Mouse (Mus musculus) limb, embryonic 13.5 days (tissue): ENCODE results near the gene Spint2. TPM values are rescaled to one million over a fixed set of nuclear protein-coding genes. Genes with fewer than 3 reads are reported as not detected.
A peak's percentile ranks its signal among the peaks of the same experiment; 100 is the strongest.

ENCODE experiments used
- ATAC-seq: fragments of 200-750 bp; cut with Nextera tagmentation; 2 replicates; pipeline ENCODE4 v1.8.0; 2017; ENCODE audit warnings: low read depth, moderate number of reproducible peaks, moderate TSS enrichment; ENCODE audit not compliant: low FRiP score
- H3K27ac ChIP-seq: fragments of 300-500 bp; sonication (generic); 2 replicates; pipeline ENCODE4 v1.5.1; 2015; ENCODE audit warnings: inconsistent platforms, mild to moderate bottlenecking, moderate library complexity
- H3K27me3 ChIP-seq: fragments of 300-500 bp; sonication (generic); 2 replicates; pipeline ENCODE4 v1.6.1; 2015; ENCODE audit warnings: mild to moderate bottlenecking, inconsistent platforms
- H3K36me3 ChIP-seq: fragments of 300-500 bp; sonication (generic); 2 replicates; pipeline ENCODE4 v1.6.1; 2015; ENCODE audit warnings: inconsistent platforms, mild to moderate bottlenecking, moderate library complexity
- H3K4me1 ChIP-seq: fragments of 300-500 bp; sonication (generic); 2 replicates; pipeline ENCODE4 v1.6.1; 2015; ENCODE audit warnings: inconsistent platforms
- H3K4me2 ChIP-seq: fragments of 300-500 bp; sonication (generic); replicated peaks from 2 replicates; pipeline ENCODE4 v1.6.1; 2015; ENCODE audit warnings: inconsistent platforms, mild to moderate bottlenecking, moderate library complexity
- H3K4me3 ChIP-seq: fragments of 300-500 bp; sonication (generic); 2 replicates; pipeline ENCODE4 v1.5.1; 2015; ENCODE audit warnings: moderate library complexity, mild to moderate bottlenecking, inconsistent platforms
- H3K9ac ChIP-seq: fragments of 300-500 bp; sonication (generic); 2 replicates; pipeline ENCODE4 v1.6.1; 2015; ENCODE audit warnings: mild to moderate bottlenecking, inconsistent platforms
- H3K9me3 ChIP-seq: fragments of 300-500 bp; sonication (generic); 2 replicates; pipeline ENCODE4 v1.6.1; 2016; ENCODE audit warnings: inconsistent platforms
- WGBS: fragments of 180-500 bp; shearing (Covaris S2); methylation state at CpG from one replicate; pipeline ENCODE4 v1.1.7; 2015; 5-methylcytosine and 5-hydroxymethylcytosine counted together
- polyA plus RNA-seq: library from polyadenylated mRNA; unstranded; fragments of >200 nt; fragmentation: Nextera tagmentation; extraction: Ambion mirVana; gene quantifications from 2 replicates; pipeline ENCODE4 v1.2.1, GENCODE M21; 2015

The Spint2 gene
- polyA plus RNA-seq = 110 and 112 TPM in 2 replicates

DNA sequence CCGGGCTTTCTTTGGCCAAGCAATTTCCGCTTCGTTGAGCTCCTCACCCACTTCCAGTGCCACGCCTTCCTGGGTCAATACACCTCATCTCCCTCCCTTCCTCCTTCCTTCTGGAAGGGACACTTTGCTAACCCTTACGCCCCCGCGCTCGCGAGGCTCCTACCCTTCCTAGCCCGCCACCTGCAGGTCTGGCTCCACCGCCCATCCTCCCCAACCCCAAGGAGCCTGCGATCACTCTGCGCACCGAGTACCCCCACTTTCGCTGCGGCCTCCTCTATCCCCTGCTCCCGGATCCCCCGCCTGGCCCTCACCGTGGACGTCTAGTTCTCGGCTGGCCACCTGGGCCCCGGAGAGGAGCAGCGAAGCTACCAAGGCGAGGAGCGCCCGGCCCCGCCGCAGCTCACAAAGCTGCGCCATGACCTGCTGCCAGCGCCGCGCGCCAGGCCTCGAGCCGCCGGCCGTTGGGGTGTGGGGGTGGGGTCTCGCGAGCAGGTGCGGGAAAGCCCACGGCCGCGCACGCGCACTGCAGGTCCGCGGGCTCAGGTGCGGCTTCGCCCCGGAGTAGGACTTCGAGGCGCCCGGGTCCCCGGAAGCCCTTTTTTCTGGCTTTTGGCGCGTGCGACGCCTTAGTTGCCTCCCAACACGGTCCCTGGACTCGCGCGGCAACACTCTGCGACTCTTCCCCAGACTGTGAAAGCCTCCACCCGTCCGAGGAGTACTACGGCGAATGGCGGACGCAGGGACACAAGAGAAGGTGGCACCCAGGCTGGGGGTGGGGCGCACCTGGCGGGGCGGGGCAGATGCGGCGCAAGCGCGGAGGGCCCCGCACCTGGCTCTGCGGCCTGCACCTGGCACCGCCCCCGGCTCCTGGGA lies at the start of gene Spint2:
Gene Spint2, minus strand, starts transcription at position 712 of the 873 bp plus-strand sequence.
- H3K27ac ChIP-seq = no peak within 1 kb of the TSS; the same call in 1 of the 2 replicates

DNA sequence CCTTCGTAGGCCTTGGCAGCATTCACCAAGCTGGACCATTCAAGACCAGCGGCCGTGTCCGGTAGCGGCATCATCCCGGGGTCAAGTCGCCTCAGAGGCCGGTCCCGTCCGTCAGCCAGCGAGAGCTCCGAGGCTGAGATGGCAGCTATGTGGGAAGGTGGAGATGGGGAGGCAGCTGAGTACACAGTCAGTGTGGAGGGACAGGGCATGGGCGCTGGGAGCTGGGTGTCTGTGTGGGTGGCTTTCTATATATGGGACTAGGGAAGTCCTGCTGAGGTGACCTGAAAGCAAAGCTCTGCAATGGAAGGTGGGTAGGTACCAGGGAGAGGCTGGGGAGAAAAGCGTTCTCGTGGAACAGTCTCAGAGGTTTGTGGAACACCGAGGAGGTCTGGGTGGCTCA lies 47.3 kb upstream of the Spint2 start:
- H3K27ac ChIP-seq = no peak overlapping the region
- H3K4me2 ChIP-seq = no peak overlapping the region
- H3K4me1 ChIP-seq = no peaks in the 10 kb centered on the region
- H3K36me3 ChIP-seq = peaks cover 78% of the 10 kb centered on the region
- H3K9me3 ChIP-seq = no peaks in the 10 kb centered on the region
- 93% methylated on average over 16 of the region's 16 CpGs for WGBS
- H3K4me3 ChIP-seq = no peak overlapping the region
- no peak for ATAC-seq
- no peaks in the 10 kb centered on the region for H3K27me3 ChIP-seq
- H3K9ac ChIP-seq = no peak overlapping the region

More for the DNA sequence above, at the start of gene Spint2:
- under 1% methylated on average over 76 of the region's 80 CpGs for WGBS
- no peaks in the 10 kb centered on the region for H3K36me3 ChIP-seq
- H3K9me3 ChIP-seq = no peaks in the 10 kb centered on the region
- H3K4me1 ChIP-seq = peaks cover 29% of the 10 kb centered on the region
- H3K4me2 ChIP-seq = peak within 1 kb of the TSS; percentile 98
- peak within 1 kb of the TSS; percentile 70 for H3K4me3 ChIP-seq
- H3K27me3 ChIP-seq = peaks cover 36% of the 10 kb centered on the region
- ATAC-seq = peak; percentile 70; the same call in 1 of the 2 replicates
- H3K9ac ChIP-seq = peak within 1 kb of the TSS; percentile 74

DNA sequence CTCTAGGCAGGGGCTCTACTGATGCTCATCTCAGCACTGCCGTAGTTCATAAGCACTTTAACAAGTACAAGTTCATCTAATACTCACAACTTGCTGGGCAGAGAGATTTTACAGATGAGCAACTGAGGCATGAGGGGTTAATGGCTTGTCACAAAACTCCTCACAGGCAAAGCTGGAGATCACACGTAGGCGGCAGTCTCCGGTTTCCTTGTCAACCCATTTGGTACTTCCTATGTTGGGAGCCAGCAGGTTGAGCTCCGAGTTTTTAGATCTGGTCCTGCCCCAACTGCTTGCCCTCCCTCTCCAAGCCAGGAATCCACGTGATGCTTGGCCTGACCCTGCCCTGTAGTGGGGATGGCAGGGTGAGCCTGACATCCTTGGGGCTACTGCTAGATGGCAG lies 45.4 kb upstream of the Spint2 start:
- Histone ChIP-seq H3K4me3 (no peak overlapping the region), H3K9me3 (no peaks in the 10 kb centered on the region), H3K36me3 (peaks cover 76% of the 10 kb centered on the region), H3K27me3 (no peaks in the 10 kb centered on the region), H3K4me2 (no peak overlapping the region), H3K9ac (no peak overlapping the region), H3K27ac (no peak overlapping the region), H3K4me1 (no peaks in the 10 kb centered on the region)
- WGBS = 72% methylated on average over 6 of the region's 6 CpGs
- ATAC-seq = no peak

DNA sequence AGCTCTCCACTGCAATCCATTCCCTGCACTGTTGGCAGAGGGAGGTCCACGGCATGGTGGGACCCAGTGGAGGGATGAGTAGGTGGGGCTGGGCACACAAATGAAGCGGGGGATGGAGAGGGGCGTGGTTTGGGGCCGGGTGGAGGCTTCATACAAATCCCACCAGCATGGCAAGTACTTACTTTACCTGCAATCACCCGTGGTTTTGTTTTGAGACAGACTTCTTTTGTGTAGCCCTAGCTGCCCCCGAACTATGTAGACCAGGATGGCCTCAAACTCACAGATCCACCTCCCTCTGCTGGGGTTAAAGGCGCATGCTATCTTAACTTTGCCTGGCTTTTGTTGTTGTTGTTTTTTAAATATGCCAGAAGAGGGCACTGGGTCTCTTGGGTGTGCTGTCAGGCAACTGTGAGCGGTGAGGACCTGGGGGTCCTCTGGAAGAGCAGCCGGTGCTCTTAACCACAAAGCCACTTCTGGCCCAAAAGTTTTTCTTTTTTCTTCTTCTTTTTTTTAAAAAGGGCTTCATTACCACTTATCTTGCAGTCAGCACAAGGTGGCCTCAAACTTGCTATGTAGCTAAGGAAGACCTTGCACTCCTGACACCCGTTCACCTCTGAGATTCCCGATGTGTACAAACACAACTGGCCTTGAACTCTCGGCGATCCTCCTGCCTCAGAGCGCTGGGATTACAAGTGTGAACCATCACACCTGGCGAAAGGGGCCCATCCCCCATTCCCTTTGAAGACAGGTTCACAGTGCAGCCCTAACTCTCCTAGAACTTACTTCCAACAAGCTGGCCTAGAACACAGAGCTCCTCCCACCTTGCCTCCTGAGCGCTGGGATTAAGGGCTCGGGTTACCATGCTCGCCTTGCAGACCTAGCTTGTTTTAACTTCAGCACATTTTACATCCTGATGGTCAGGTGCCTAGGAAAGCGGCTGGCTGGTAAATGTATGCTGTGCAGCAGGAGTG lies 37.9 kb upstream of the Spint2 start:
- H3K4me2 ChIP-seq = peak overlapping the region; percentile 61
- WGBS = 10% methylated on average over 19 of the region's 19 CpGs
- peak overlapping the region; percentile 94 for H3K27ac ChIP-seq
- H3K4me1 ChIP-seq = peaks cover 68% of the 10 kb centered on the region
- H3K4me3 ChIP-seq = peak overlapping the region; percentile 33
- no peaks in the 10 kb centered on the region for H3K9me3 ChIP-seq
- no peaks in the 10 kb centered on the region for H3K27me3 ChIP-seq
- H3K9ac ChIP-seq = peak overlapping the region; percentile 52; the same call in 1 of the 2 replicates
- ATAC-seq = no peak
- H3K36me3 ChIP-seq = peaks cover 28% of the 10 kb centered on the region

DNA sequence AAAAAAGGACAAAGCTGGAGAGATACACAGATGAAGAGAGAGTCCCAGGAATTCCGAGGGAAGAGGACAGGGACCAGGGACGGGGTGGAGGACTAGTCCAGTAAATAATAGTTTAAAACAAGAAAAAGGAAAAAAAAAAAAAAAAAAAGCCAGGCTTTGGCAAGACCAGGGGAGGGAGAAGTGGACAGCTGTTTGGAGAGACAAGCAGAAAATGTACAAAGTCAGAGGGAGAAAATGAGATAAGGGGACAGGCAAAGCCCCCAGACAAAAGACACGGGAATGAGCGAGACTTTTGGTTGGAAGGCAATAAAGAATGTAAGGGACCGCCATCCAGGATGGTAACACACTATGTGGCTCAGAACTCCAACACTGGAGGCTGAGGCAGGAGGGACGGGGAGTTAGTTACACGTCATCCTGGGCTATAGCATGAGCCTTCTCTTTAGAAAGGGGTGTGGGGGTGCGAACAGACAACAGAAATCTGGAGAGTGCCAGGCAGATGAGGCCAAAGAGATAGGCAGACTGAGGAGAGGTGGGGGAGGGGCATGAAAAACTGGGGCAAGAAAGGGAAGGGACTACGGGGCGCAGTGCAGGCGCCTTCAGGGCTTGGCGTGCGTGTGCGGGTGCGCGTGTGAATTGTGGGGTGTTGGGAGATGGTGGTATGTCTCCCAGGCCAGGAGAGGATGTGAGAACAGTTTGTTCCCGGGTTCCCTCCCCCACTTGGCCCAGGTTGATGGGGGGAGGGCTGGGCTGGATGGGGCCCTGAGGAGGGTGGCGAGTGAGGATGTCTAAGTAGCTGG lies 36.6 kb upstream of the Spint2 start:
- H3K27me3 ChIP-seq = no peaks in the 10 kb centered on the region
- H3K4me2 ChIP-seq = peak overlapping the region; percentile 61
- peaks cover 81% of the 10 kb centered on the region for H3K4me1 ChIP-seq
- peak; percentile 12; the same call in 1 of the 2 replicates for ATAC-seq
- 5% methylated on average over 18 of the region's 18 CpGs for WGBS
- peaks cover 21% of the 10 kb centered on the region for H3K36me3 ChIP-seq
- peak overlapping the region; percentile 33 for H3K4me3 ChIP-seq
- no peaks in the 10 kb centered on the region for H3K9me3 ChIP-seq
- H3K27ac ChIP-seq = peak overlapping the region; percentile 94
- peak overlapping the region; percentile 52; the same call in 1 of the 2 replicates for H3K9ac ChIP-seq

DNA sequence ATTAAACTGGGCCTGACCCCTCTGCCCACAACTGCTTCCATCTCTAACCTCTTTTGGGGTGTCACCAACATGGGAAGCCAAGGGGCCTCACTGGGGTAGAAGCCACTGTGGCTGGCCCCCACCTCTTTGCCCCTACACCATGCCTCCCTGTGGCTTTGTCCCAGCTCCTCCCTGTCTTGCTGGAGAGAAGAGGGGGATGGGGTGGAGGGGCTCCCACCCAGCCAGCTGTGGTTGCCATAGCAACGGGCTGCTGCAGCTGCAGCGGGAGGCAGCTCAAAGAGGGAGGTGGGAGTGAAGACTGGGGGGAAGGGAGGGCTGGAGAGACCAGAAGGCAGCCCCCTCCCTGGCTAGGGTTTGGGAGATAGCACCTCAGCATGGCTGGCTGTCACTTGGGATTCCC lies 35.8 kb upstream of the Spint2 start:
- peak; percentile 69 for ATAC-seq
- no peaks in the 10 kb centered on the region for H3K27me3 ChIP-seq
- peak overlapping the region; percentile 61 for H3K4me2 ChIP-seq
- peaks cover 14% of the 10 kb centered on the region for H3K36me3 ChIP-seq
- 0% methylated on average over 2 of the region's 2 CpGs for WGBS
- H3K27ac ChIP-seq = peak overlapping the region; percentile 94
- peak overlapping the region; percentile 11 for H3K4me3 ChIP-seq
- peaks cover 89% of the 10 kb centered on the region for H3K4me1 ChIP-seq
- no peaks in the 10 kb centered on the region for H3K9me3 ChIP-seq
- H3K9ac ChIP-seq = peak overlapping the region; percentile 27

DNA sequence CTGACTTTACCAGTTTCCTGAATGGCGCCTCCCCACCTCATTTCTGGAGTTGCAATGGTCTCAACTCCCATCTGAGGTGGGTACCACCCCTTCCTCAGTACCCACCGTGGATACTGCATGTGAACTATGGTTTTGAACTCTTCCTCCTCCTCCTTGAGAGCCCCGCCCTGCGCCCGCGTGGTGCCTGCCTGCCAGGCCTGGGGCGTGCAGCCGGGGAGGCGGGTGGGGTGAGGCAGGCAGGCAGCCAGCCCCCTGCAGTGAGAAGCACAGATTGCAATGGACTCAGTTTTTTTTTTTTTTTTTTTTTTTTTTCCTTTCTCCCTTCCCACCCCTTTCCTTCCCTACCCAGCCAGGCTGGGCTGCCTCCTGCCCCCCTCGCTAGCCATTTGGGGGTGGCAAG lies 35.3 kb upstream of the Spint2 start:
- peak overlapping the region; percentile 61 for H3K4me2 ChIP-seq
- H3K9me3 ChIP-seq = no peaks in the 10 kb centered on the region
- peak overlapping the region; percentile 94 for H3K27ac ChIP-seq
- H3K9ac ChIP-seq = peak overlapping the region; percentile 27
- H3K4me1 ChIP-seq = peaks cover 89% of the 10 kb centered on the region
- WGBS = 0% methylated on average over 10 of the region's 10 CpGs
- H3K4me3 ChIP-seq = peak overlapping the region; percentile 11
- H3K27me3 ChIP-seq = no peaks in the 10 kb centered on the region
- peak; percentile 52 for ATAC-seq
- H3K36me3 ChIP-seq = peaks cover 14% of the 10 kb centered on the region

DNA sequence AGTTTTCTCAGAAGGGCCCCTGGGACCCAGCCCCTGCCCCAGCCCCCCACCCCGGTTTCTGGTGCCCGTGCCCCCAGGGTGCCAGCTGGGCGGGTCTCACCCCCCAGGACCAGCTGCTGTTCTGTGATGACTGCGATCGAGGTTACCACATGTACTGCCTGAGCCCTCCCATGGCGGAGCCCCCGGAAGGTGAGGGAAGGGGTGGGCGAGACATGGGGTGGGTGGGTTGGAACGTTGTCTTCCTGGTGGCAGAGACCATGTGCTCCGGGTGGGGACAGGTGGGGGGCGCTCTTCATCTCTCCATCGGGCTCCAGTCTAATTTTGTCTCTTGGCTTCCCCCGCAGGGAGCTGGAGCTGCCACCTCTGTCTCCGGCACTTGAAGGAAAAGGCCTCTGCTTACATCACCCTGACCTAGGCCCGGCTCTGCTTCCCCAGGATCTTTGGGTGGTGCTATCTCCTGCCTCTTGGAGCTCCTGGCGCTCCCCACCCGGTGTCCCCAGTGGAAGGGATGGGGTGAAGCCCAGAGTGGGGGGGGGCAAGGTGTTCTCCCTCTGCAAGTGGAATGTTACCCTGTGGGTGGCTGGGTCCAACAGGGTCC lies 34.5 kb upstream of the Spint2 start:
- Histone ChIP-seq H3K9ac (no peak overlapping the region), H3K4me1 (peaks cover 86% of the 10 kb centered on the region), H3K4me3 (no peak overlapping the region), H3K9me3 (no peaks in the 10 kb centered on the region), H3K27ac (peak overlapping the region; percentile 94), H3K27me3 (no peaks in the 10 kb centered on the region), H3K36me3 (peaks cover 14% of the 10 kb centered on the region; the same call in 1 of the 2 replicates), H3K4me2 (peak overlapping the region; percentile 61)
- ATAC-seq = no peak
- 53% methylated on average over 17 of the region's 17 CpGs for WGBS

DNA sequence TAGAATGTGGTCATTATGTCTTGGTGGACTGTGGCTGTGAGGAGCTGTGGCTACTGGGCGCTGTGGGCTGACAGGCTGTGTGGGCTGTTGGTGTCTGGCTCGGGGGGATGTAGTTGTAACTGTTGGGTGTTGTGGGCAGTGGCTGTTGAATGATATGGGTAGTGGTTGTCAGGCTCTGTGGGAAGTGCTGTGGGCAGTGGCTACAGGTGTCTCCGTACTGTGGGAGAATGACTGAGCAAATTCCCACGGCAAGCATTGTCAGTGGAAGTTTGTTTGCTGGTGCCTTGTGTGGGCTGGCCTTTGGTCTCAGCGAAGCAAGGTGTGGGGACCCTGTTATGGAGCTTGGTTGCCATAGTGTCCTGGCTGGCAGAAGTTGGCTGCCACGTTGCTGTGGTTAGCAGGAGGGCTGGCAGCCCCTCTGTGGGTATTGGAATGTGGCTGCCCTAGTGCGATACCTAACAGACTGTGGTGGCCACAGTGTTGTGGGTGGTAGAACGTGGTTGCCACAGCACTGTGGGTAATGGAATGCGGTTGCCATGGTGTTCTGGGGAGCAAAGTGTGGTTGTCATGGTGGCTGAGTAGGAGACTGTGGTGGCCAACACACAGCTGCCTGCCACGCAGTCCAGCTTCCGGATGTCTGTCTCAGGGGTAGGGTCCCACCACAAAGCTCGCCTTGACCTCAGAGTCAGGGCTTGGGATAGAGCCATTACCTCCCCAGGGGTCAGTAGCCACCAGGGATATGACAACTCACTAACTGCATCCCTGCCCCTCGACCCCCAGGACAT lies 33.3 kb upstream of the Spint2 start:
- H3K4me3 ChIP-seq = no peak overlapping the region
- no peaks in the 10 kb centered on the region for H3K9me3 ChIP-seq
- no peak for ATAC-seq
- H3K9ac ChIP-seq = no peak overlapping the region
- H3K27ac ChIP-seq = peak overlapping the region; percentile 48
- H3K27me3 ChIP-seq = no peaks in the 10 kb centered on the region
- WGBS = 73% methylated on average over 13 of the region's 13 CpGs
- H3K4me1 ChIP-seq = peaks cover 80% of the 10 kb centered on the region
- H3K36me3 ChIP-seq = peaks cover 14% of the 10 kb centered on the region; the same call in 1 of the 2 replicates
- H3K4me2 ChIP-seq = no peak overlapping the region

DNA sequence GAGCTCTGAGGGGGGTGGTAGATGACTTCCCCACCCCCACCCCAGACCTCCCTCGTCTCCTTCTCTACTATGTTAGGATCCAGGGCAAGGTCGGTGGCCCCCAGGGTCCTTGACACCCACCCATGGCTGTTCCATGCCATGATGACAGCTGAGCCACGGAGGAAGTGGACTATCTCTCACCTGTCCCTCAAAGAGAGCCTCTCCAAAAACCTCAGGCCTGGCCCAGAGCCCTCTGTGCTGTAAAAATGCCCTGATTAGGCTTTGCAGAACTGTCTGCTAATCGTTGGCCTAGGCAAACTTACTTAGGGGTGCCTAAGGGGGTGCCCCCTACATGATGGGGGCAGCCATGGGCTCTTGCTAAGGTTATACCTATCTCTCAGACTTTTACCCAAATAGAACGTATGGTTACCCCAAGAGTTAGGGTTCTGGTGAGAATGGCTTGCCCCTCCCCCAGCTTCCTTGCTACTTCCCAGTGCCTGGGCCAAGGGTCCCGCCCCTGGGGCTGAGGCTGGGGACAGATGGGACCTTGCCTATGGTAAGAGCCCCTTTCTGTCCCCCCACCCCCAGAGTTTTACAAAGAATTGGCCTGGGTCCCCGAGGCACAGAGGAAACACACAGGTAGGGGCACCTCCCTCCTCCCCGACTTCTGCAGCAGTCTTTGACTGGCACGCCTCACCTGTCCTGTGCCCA lies 32.0 kb upstream of the Spint2 start:
- Histone ChIP-seq H3K9me3 (no peaks in the 10 kb centered on the region), H3K27ac (peak overlapping the region; percentile 48; the same call in 1 of the 2 replicates), H3K27me3 (no peaks in the 10 kb centered on the region; the same call in 1 of the 2 replicates), H3K4me2 (peak overlapping the region; percentile 38), H3K4me1 (peaks cover 80% of the 10 kb centered on the region), H3K9ac (no peak overlapping the region), H3K36me3 (peaks cover 14% of the 10 kb centered on the region; the same call in 1 of the 2 replicates), H3K4me3 (no peak overlapping the region)
- WGBS = 42% methylated on average over 9 of the region's 9 CpGs
- no peak for ATAC-seq
